Mouse (Mus musculus) limb, embryonic 12.5 days (tissue): ENCODE measurements around the gene Aif1l. TPM values are rescaled to one million over a fixed set of nuclear protein-coding genes. Genes with fewer than 3 reads are reported as not detected.
A peak's percentile ranks its signal among the peaks of the same experiment; 100 is the strongest.

ENCODE experiments used
- ATAC-seq: fragments of 200-750 bp; cut with Nextera tagmentation; 2 replicates; pipeline ENCODE4 v1.8.0; 2017; ENCODE audit warnings: low read depth, moderate TSS enrichment; ENCODE audit not compliant: insufficient number of reproducible peaks, insufficient read depth, low FRiP score, low TSS enrichment
- H3K27ac ChIP-seq: fragments of 300-500 bp; sonication (generic); 2 replicates; pipeline ENCODE4 v1.5.1; 2016; ENCODE audit warnings: mild to moderate bottlenecking, moderate library complexity
- H3K27me3 ChIP-seq: fragments of 300-500 bp; sonication (generic); 2 replicates; pipeline ENCODE4 v1.6.1; 2016; ENCODE audit warnings: mild to moderate bottlenecking, moderate library complexity
- H3K36me3 ChIP-seq: fragments of 300-500 bp; sonication (generic); 2 replicates; pipeline ENCODE4 v1.6.1; 2016; ENCODE audit warnings: mild to moderate bottlenecking, moderate library complexity
- H3K4me1 ChIP-seq: fragments of 300-500 bp; sonication (generic); replicated peaks from 2 replicates; pipeline ENCODE4 v1.6.1; 2016
- H3K4me2 ChIP-seq: fragments of 300-500 bp; sonication (generic); 2 replicates; pipeline ENCODE4 v1.6.1; 2016; ENCODE audit warnings: mild to moderate bottlenecking, moderate library complexity
- H3K4me3 ChIP-seq: fragments of 300-500 bp; sonication (generic); replicated peaks from 2 replicates; pipeline ENCODE4 v1.5.1; 2016; ENCODE audit warnings: mild to moderate bottlenecking
- H3K9ac ChIP-seq: fragments of 300-500 bp; sonication (generic); replicated peaks from 2 replicates; pipeline ENCODE4 v1.6.1; 2016; ENCODE audit warnings: mild to moderate bottlenecking, moderate library complexity
- H3K9me3 ChIP-seq: fragments of 300-500 bp; sonication (generic); 2 replicates; pipeline ENCODE4 v1.6.1; 2016; ENCODE audit warnings: mild to moderate bottlenecking, moderate library complexity
- WGBS: fragments of 180-500 bp; shearing (Covaris S2); methylation state at CpG from one replicate; pipeline ENCODE4 v1.1.7; 2016; 5-methylcytosine and 5-hydroxymethylcytosine counted together
- polyA plus RNA-seq: library from polyadenylated mRNA; unstranded; fragments of >200 nt; fragmentation: Nextera tagmentation; extraction: Ambion mirVana; gene quantifications from 2 replicates; pipeline ENCODE4 v1.2.1, GENCODE M21; 2016

The Aif1l gene
- polyA plus RNA-seq, 1 experiment from 2014 or later = 100 TPM

GRCm38 (mm10) chr2:31966801-31967200 lies 16.9 kb downstream of the Aif1l start:
- no peak overlapping the region for H3K4me2 ChIP-seq
- H3K27ac ChIP-seq = no peak overlapping the region
- H3K27me3 ChIP-seq = no peaks in the 10 kb centered on the region
- no peaks in the 10 kb centered on the region for H3K4me1 ChIP-seq
- no peaks in the 10 kb centered on the region for H3K9me3 ChIP-seq
- no peak overlapping the region for H3K4me3 ChIP-seq
- H3K9ac ChIP-seq = no peak overlapping the region
- ATAC-seq = no peak
- WGBS = 77% methylated on average over 8 of the region's 8 CpGs
- peaks cover 83% of the 10 kb centered on the region for H3K36me3 ChIP-seq

- Histone ChIP-seq H3K27me3 (no peaks in the 10 kb centered on the region), H3K36me3 (peaks cover 63% of the 10 kb centered on the region), H3K9me3 (no peaks in the 10 kb centered on the region), H3K4me3 (no peak overlapping the region), H3K27ac (no peak overlapping the region), H3K9ac (no peak overlapping the region), H3K4me1 (peaks cover 18% of the 10 kb centered on the region), H3K4me2 (no peak overlapping the region)
- no peak for ATAC-seq
- 88% methylated on average over 4 of the region's 4 CpGs for WGBS
Measured at GRCm38 (mm10) chr2:31972589-31972988, 22.6 kb downstream of the Aif1l start.

GRCm38 (mm10) chr2:31974141-31974808 lies 24.3 kb downstream of the Aif1l start, which contains the start of gene Nup214:
Gene Nup214 (plus strand): TSS chr2:31974436.
- Histone ChIP-seq H3K27ac (peak within 1 kb of the TSS; percentile 81), H3K36me3 (peaks cover 62% of the 10 kb centered on the region), H3K4me2 (peak within 1 kb of the TSS; percentile 81), H3K27me3 (no peaks in the 10 kb centered on the region), H3K4me1 (peaks cover 18% of the 10 kb centered on the region), H3K4me3 (peak within 1 kb of the TSS; percentile 96), H3K9me3 (no peaks in the 10 kb centered on the region), H3K9ac (peak within 1 kb of the TSS; percentile 93)
- ATAC-seq = peak; percentile 98
- under 1% methylated on average over 60 of the region's 60 CpGs for WGBS

GRCm38 (mm10) chr2:31974809-31975371 lies 25.0 kb downstream of the Aif1l start:
- ATAC-seq = no peak

GRCm38 (mm10) chr2:31987774-31988173 lies 37.8 kb downstream of the Aif1l start:
- H3K27ac ChIP-seq = no peak overlapping the region
- H3K36me3 ChIP-seq = peaks cover 98% of the 10 kb centered on the region
- no peak overlapping the region for H3K9ac ChIP-seq
- H3K4me1 ChIP-seq = no peaks in the 10 kb centered on the region
- ATAC-seq = no peak
- 90% methylated on average over 1 of the region's 1 CpGs for WGBS
- no peaks in the 10 kb centered on the region for H3K27me3 ChIP-seq
- no peaks in the 10 kb centered on the region for H3K9me3 ChIP-seq
- no peak overlapping the region for H3K4me2 ChIP-seq
- no peak overlapping the region for H3K4me3 ChIP-seq

More at GRCm38 (mm10) chr2:31974809-31975371, 25.0 kb downstream of the Aif1l start:
- peak overlapping the region; percentile 66; the same call in 1 of the 2 replicates for H3K27ac ChIP-seq
- peak overlapping the region; percentile 93 for H3K9ac ChIP-seq
- no peaks in the 10 kb centered on the region for H3K9me3 ChIP-seq
- peak overlapping the region; percentile 81 for H3K4me2 ChIP-seq
- H3K27me3 ChIP-seq = no peaks in the 10 kb centered on the region
- 10% methylated on average over 13 of the region's 13 CpGs for WGBS
- peaks cover 18% of the 10 kb centered on the region for H3K4me1 ChIP-seq
- peaks cover 62% of the 10 kb centered on the region for H3K36me3 ChIP-seq
- H3K4me3 ChIP-seq = peak overlapping the region; percentile 96

GRCm38 (mm10) chr2:31990961-31991360 lies 41.0 kb downstream of the Aif1l start:
- ATAC-seq = no peak
- H3K36me3 ChIP-seq = peaks cover 97% of the 10 kb centered on the region
- H3K27me3 ChIP-seq = no peaks in the 10 kb centered on the region
- no peak overlapping the region for H3K4me3 ChIP-seq
- no peaks in the 10 kb centered on the region for H3K9me3 ChIP-seq
- no peaks in the 10 kb centered on the region for H3K4me1 ChIP-seq
- no peak overlapping the region for H3K9ac ChIP-seq
- H3K27ac ChIP-seq = no peak overlapping the region
- 95% methylated on average over 4 of the region's 4 CpGs for WGBS
- no peak overlapping the region for H3K4me2 ChIP-seq

GRCm38 (mm10) chr2:31994896-31995295 lies 45.0 kb downstream of the Aif1l start:
- WGBS = 95% methylated on average over 9 of the region's 9 CpGs
- no peak for ATAC-seq
- H3K4me3 ChIP-seq = no peak overlapping the region

GRCm38 (mm10) chr2:31996060-31996459 lies 46.1 kb downstream of the Aif1l start:
- H3K27me3 ChIP-seq = no peaks in the 10 kb centered on the region
- H3K4me3 ChIP-seq = no peak overlapping the region
- 94% methylated on average over 13 of the region's 13 CpGs for WGBS
- H3K4me2 ChIP-seq = no peak overlapping the region
- peaks cover 95% of the 10 kb centered on the region for H3K36me3 ChIP-seq
- no peak for ATAC-seq
- no peaks in the 10 kb centered on the region for H3K4me1 ChIP-seq
- H3K9me3 ChIP-seq = no peaks in the 10 kb centered on the region
- no peak overlapping the region for H3K27ac ChIP-seq
- no peak overlapping the region for H3K9ac ChIP-seq

More at GRCm38 (mm10) chr2:31994896-31995295, 45.0 kb downstream of the Aif1l start:
- H3K36me3 ChIP-seq = peaks cover 97% of the 10 kb centered on the region
- no peaks in the 10 kb centered on the region for H3K4me1 ChIP-seq
- H3K4me2 ChIP-seq = no peak overlapping the region
- no peaks in the 10 kb centered on the region for H3K27me3 ChIP-seq
- H3K27ac ChIP-seq = no peak overlapping the region
- no peaks in the 10 kb centered on the region for H3K9me3 ChIP-seq
- no peak overlapping the region for H3K9ac ChIP-seq

- H3K9ac ChIP-seq = no peak overlapping the region
- no peaks in the 10 kb centered on the region for H3K27me3 ChIP-seq
- ATAC-seq = no peak
- H3K9me3 ChIP-seq = no peaks in the 10 kb centered on the region
- H3K27ac ChIP-seq = no peak overlapping the region
- no peaks in the 10 kb centered on the region for H3K4me1 ChIP-seq
- no peak overlapping the region for H3K4me3 ChIP-seq
- H3K36me3 ChIP-seq = peaks cover 88% of the 10 kb centered on the region
- no peak overlapping the region for H3K4me2 ChIP-seq
- 93% methylated on average over 5 of the region's 5 CpGs for WGBS
Measured at GRCm38 (mm10) chr2:31997539-31997938, 47.6 kb downstream of the Aif1l start.

- no peaks in the 10 kb centered on the region for H3K4me1 ChIP-seq
- no peak overlapping the region for H3K27ac ChIP-seq
- WGBS = 72% methylated on average over 2 of the region's 2 CpGs
- no peak overlapping the region for H3K4me3 ChIP-seq
- no peak overlapping the region for H3K9ac ChIP-seq
- no peak overlapping the region for H3K4me2 ChIP-seq
- H3K36me3 ChIP-seq = peaks cover 88% of the 10 kb centered on the region
- ATAC-seq = no peak
- no peaks in the 10 kb centered on the region for H3K9me3 ChIP-seq
- H3K27me3 ChIP-seq = no peaks in the 10 kb centered on the region
Measured at GRCm38 (mm10) chr2:31998443-31998842, 48.5 kb downstream of the Aif1l start.

GRCm38 (mm10) chr2:32008311-32008710 lies 58.4 kb downstream of the Aif1l start:
- 95% methylated on average over 2 of the region's 2 CpGs for WGBS
- Histone ChIP-seq H3K27ac (no peak overlapping the region), H3K9me3 (no peaks in the 10 kb centered on the region), H3K4me1 (no peaks in the 10 kb centered on the region), H3K4me2 (no peak overlapping the region), H3K4me3 (no peak overlapping the region), H3K27me3 (no peaks in the 10 kb centered on the region), H3K9ac (no peak overlapping the region), H3K36me3 (peaks cover 91% of the 10 kb centered on the region)
- no peak for ATAC-seq
